Mouse (Mus musculus): ENCODE measurements around the gene Top3a. TPM values are rescaled to one million over a fixed set of nuclear protein-coding genes. Genes with fewer than 3 reads are reported as not detected.

Gene Top3a
- polyA plus RNA-seq, 1 experiment from 2014 or later, result 8.9 TPM

- WGBS, result 81% methylated on average over 4 of the region's 4 CpGs
- Histone ChIP-seq H3K36me3 (no peaks in the 10 kb centered on the region), H3K4me2 (no peak overlapping the region), H3K27ac (replicated peaks) (no peak overlapping the region), H3K27me3 (no peaks in the 10 kb centered on the region), H3K9me3 (no peaks in the 10 kb centered on the region), H3K4me3 (no peak overlapping the region), H3K4me1 (replicated peaks) (peaks cover 27% of the 10 kb centered on the region), H3K9ac (no peak overlapping the region)
- no peak for ATAC-seq (ENCODE audit: low FRiP score, low read depth)
Measured at GRCm38 (mm10) chr11:60772161-60772560, 5.0 kb downstream of the Top3a start.

- Histone ChIP-seq H3K9me3 (no peaks in the 10 kb centered on the region), H3K4me3 (no peak overlapping the region), H3K9ac (no peak overlapping the region), H3K4me2 (no peak overlapping the region), H3K36me3 (no peaks in the 10 kb centered on the region), H3K4me1 (replicated peaks) (peaks cover 18% of the 10 kb centered on the region), H3K27ac (replicated peaks) (no peak overlapping the region), H3K27me3 (no peaks in the 10 kb centered on the region)
- 75% methylated on average over 3 of the region's 3 CpGs for WGBS
- no peak for ATAC-seq (ENCODE audit: low FRiP score, low read depth)
Measured at GRCm38 (mm10) chr11:60770776-60771175, 6.4 kb downstream of the Top3a start.

GRCm38 (mm10) chr11:60769322-60769721 lies 7.8 kb downstream of the Top3a start:
- Histone ChIP-seq H3K9me3 (no peaks in the 10 kb centered on the region), H3K36me3 (no peaks in the 10 kb centered on the region), H3K27me3 (no peaks in the 10 kb centered on the region), H3K9ac (no peak overlapping the region), H3K27ac (replicated peaks) (no peak overlapping the region), H3K4me1 (replicated peaks) (peaks cover 5% of the 10 kb centered on the region; the same call in 1 of the 2 replicates), H3K4me2 (no peak overlapping the region), H3K4me3 (no peak overlapping the region)
- 87% methylated on average over 2 of the region's 2 CpGs for WGBS
- ATAC-seq (ENCODE audit: low FRiP score, low read depth), result no peak

- WGBS, result 95% methylated on average over 4 of the region's 4 CpGs
- Histone ChIP-seq H3K36me3 (0 out of 2 replicates have a peak, but pooled peaks cover under 1% of the 10 kb centered on the region), H3K4me2 (no peak overlapping the region), H3K4me3 (no peak overlapping the region), H3K27me3 (no peaks in the 10 kb centered on the region), H3K4me1 (replicated peaks) (no peaks in the 10 kb centered on the region), H3K9me3 (no peaks in the 10 kb centered on the region), H3K9ac (no peak overlapping the region), H3K27ac (replicated peaks) (no peak overlapping the region)
- no peak for ATAC-seq (ENCODE audit: low FRiP score, low read depth)
Measured at GRCm38 (mm10) chr11:60766969-60767368, 10.2 kb downstream of the Top3a start.

GRCm38 (mm10) chr11:60761681-60762080 lies 15.5 kb downstream of the Top3a start:
- ATAC-seq (ENCODE audit: low FRiP score, low read depth), result no peak
- Histone ChIP-seq H3K4me2 (no peak overlapping the region), H3K27me3 (no peaks in the 10 kb centered on the region), H3K27ac (replicated peaks) (no peak overlapping the region), H3K4me3 (no peak overlapping the region), H3K4me1 (replicated peaks) (no peaks in the 10 kb centered on the region), H3K36me3 (peaks cover 32% of the 10 kb centered on the region), H3K9me3 (no peaks in the 10 kb centered on the region), H3K9ac (no peak overlapping the region)
- 98% methylated on average over 3 of the region's 3 CpGs for WGBS

GRCm38 (mm10) chr11:60755570-60755969 lies 21.6 kb downstream of the Top3a start:
- Histone ChIP-seq H3K4me2 (no peak overlapping the region), H3K9me3 (no peaks in the 10 kb centered on the region), H3K36me3 (peaks cover 58% of the 10 kb centered on the region), H3K4me3 (no peak overlapping the region), H3K4me1 (replicated peaks) (no peaks in the 10 kb centered on the region), H3K27me3 (no peaks in the 10 kb centered on the region), H3K9ac (no peak overlapping the region), H3K27ac (replicated peaks) (no peak overlapping the region)
- ATAC-seq (ENCODE audit: low FRiP score, low read depth), result no peak
- WGBS, result 98% methylated on average over 7 of the region's 7 CpGs

- no peak overlapping the region for H3K27ac ChIP-seq (replicated peaks)
- no peak for ATAC-seq (ENCODE audit: low FRiP score, low read depth)
Measured at GRCm38 (mm10) chr11:60740321-60740720, 36.8 kb downstream of the Top3a start.

GRCm38 (mm10) chr11:60737450-60737849 lies 39.7 kb downstream of the Top3a start:
- H3K9ac ChIP-seq, result no peak overlapping the region
- H3K36me3 ChIP-seq, result peaks cover 32% of the 10 kb centered on the region
- no peak for ATAC-seq (ENCODE audit: low FRiP score, low read depth)
- no peak overlapping the region for H3K4me3 ChIP-seq
- H3K9me3 ChIP-seq, result no peaks in the 10 kb centered on the region
- no peaks in the 10 kb centered on the region for H3K4me1 ChIP-seq (replicated peaks)
- no peaks in the 10 kb centered on the region for H3K27me3 ChIP-seq
- H3K4me2 ChIP-seq, result no peak overlapping the region
- H3K27ac ChIP-seq (replicated peaks), result no peak overlapping the region

More at GRCm38 (mm10) chr11:60740321-60740720, 36.8 kb downstream of the Top3a start:
- H3K9ac ChIP-seq, result no peak overlapping the region
- no peak overlapping the region for H3K4me2 ChIP-seq
- WGBS, result 85% methylated on average over 3 of the region's 3 CpGs
- H3K36me3 ChIP-seq, result peaks cover 42% of the 10 kb centered on the region
- H3K9me3 ChIP-seq, result no peaks in the 10 kb centered on the region
- H3K4me3 ChIP-seq, result no peak overlapping the region
- H3K4me1 ChIP-seq (replicated peaks), result no peaks in the 10 kb centered on the region
- no peaks in the 10 kb centered on the region for H3K27me3 ChIP-seq

- Histone ChIP-seq H3K4me1 (replicated peaks) (no peaks in the 10 kb centered on the region; the same call in 1 of the 2 replicates), H3K9ac (no peak overlapping the region), H3K4me2 (no peak overlapping the region), H3K36me3 (peaks cover 30% of the 10 kb centered on the region), H3K27me3 (no peaks in the 10 kb centered on the region), H3K4me3 (no peak overlapping the region), H3K27ac (replicated peaks) (no peak overlapping the region), H3K9me3 (no peaks in the 10 kb centered on the region)
- 90% methylated on average over 3 of the region's 3 CpGs for WGBS
- no peak for ATAC-seq (ENCODE audit: low FRiP score, low read depth)
Measured at GRCm38 (mm10) chr11:60736491-60736890, 40.7 kb downstream of the Top3a start.

- peaks cover 29% of the 10 kb centered on the region for H3K36me3 ChIP-seq
- H3K4me1 ChIP-seq (replicated peaks), result no peaks in the 10 kb centered on the region; the same call in 1 of the 2 replicates
- no peak for ATAC-seq (ENCODE audit: low FRiP score, low read depth)
- H3K27me3 ChIP-seq, result no peaks in the 10 kb centered on the region
- H3K4me3 ChIP-seq, result no peak overlapping the region
- H3K27ac ChIP-seq (replicated peaks), result no peak overlapping the region
- no peaks in the 10 kb centered on the region for H3K9me3 ChIP-seq
- no peak overlapping the region for H3K9ac ChIP-seq
- 76% methylated on average over 5 of the region's 5 CpGs for WGBS
- H3K4me2 ChIP-seq, result no peak overlapping the region
Measured at GRCm38 (mm10) chr11:60735191-60735590, 42.0 kb downstream of the Top3a start.

- H3K9ac ChIP-seq, result no peak overlapping the region
- H3K4me3 ChIP-seq, result no peak overlapping the region
- H3K9me3 ChIP-seq, result no peaks in the 10 kb centered on the region
- H3K27me3 ChIP-seq, result no peaks in the 10 kb centered on the region
- H3K36me3 ChIP-seq, result peaks cover 26% of the 10 kb centered on the region
- H3K27ac ChIP-seq (replicated peaks), result no peak overlapping the region
- H3K4me1 ChIP-seq (replicated peaks), result peaks cover 5% of the 10 kb centered on the region
- WGBS, result 76% methylated on average over 2 of the region's 2 CpGs
- ATAC-seq (ENCODE audit: low FRiP score, low read depth), result no peak
- H3K4me2 ChIP-seq, result no peak overlapping the region
Measured at GRCm38 (mm10) chr11:60734206-60734605, 43.0 kb downstream of the Top3a start.

GRCm38 (mm10) chr11:60731251-60731650 lies 45.9 kb downstream of the Top3a start:
- H3K4me2 ChIP-seq, result no peak overlapping the region
- H3K4me3 ChIP-seq, result no peak overlapping the region
- H3K9me3 ChIP-seq, result no peaks in the 10 kb centered on the region
- peaks cover 23% of the 10 kb centered on the region for H3K4me1 ChIP-seq (replicated peaks)
- no peak overlapping the region for H3K27ac ChIP-seq (replicated peaks)
- H3K36me3 ChIP-seq, result peaks cover 25% of the 10 kb centered on the region
- ATAC-seq (ENCODE audit: low FRiP score, low read depth), result no peak
- no peaks in the 10 kb centered on the region for H3K27me3 ChIP-seq
- H3K9ac ChIP-seq, result no peak overlapping the region
- 92% methylated on average over 14 of the region's 14 CpGs for WGBS

GRCm38 (mm10) chr11:60730169-60730568 lies 47.0 kb downstream of the Top3a start:
- peaks cover 33% of the 10 kb centered on the region for H3K4me1 ChIP-seq (replicated peaks)
- peaks cover 21% of the 10 kb centered on the region for H3K36me3 ChIP-seq
- no peaks in the 10 kb centered on the region for H3K27me3 ChIP-seq
- no peak overlapping the region for H3K4me3 ChIP-seq
- H3K27ac ChIP-seq (replicated peaks), result no peak overlapping the region
- ATAC-seq (ENCODE audit: low FRiP score, low read depth), result no peak
- WGBS, result 92% methylated on average over 9 of the region's 9 CpGs
- H3K4me2 ChIP-seq, result no peak overlapping the region
- no peak overlapping the region for H3K9ac ChIP-seq
- H3K9me3 ChIP-seq, result no peaks in the 10 kb centered on the region
